Mouse (Mus musculus) layer of hippocampus, adult 2 months (tissue): Measurements from ENCODE around the gene Elavl2. TPM values are rescaled to one million over a fixed set of nuclear protein-coding genes. Genes with fewer than 3 reads are reported as not detected.

Source experiments
- DNase-seq, 2 experiments: peaks; one replicate each; pipeline ENCODE4 v3.0.0; 2022; ENCODE audit warnings: low spot score in 2 of 2
- H3K27ac ChIP-seq: fragments of 200-600 bp; 2 replicates; pipeline ENCODE4 v1.8.1; 2022
- H3K4me3 ChIP-seq: fragments of 200-600 bp; 2 replicates; pipeline ENCODE4 v1.8.1; 2022; ENCODE audit warnings: mild to moderate bottlenecking
- CTCF ChIP-seq: fragments of 200-600 bp; conservative IDR thresholded peaks from 2 replicates; pipeline ENCODE4 v1.8.1; 2022; ENCODE audit warnings: antibody characterized with exemption, mild to moderate bottlenecking, moderate library complexity
- microRNA-seq, 2 experiments: library from miRNA; unstranded; fragments of <30 nt; microRNA quantifications; one replicate each; pipeline ENCODE4 v1.2.0; 2021
- total RNA-seq, 2 experiments: library from RNA; stranded (reverse); gene quantifications; 2 replicates each; pipeline ENCODE4 v1.2.3; 2021

Gene Elavl2
- total RNA-seq, 2 experiments from 2014 or later, result 89.2 to 108 TPM

GRCm38 (mm10) chr4:91233599-91233998, 167.0 kb downstream of the Elavl2 start:
- no peak for DNase-seq
- Histone ChIP-seq H3K27ac (no peak overlapping the region), H3K4me3 (no peak overlapping the region)
- TF ChIP-seq CTCF, result no peak

GRCm38 (mm10) chr4:91230439-91230863, 170.1 kb downstream of the Elavl2 start:
- Histone ChIP-seq H3K4me3 (no peak overlapping the region), H3K27ac (no peak overlapping the region)
- DNase-seq, result no peak
- TF ChIP-seq CTCF, result no peak

GRCm38 (mm10) chr4:91228341-91228740, 172.2 kb downstream of the Elavl2 start:
- Histone ChIP-seq H3K27ac (no peak overlapping the region), H3K4me3 (no peak overlapping the region)
- TF ChIP-seq CTCF, result no peak
- DNase-seq, result no peak

- TF ChIP-seq CTCF, result no peak
- no peak for DNase-seq
- no peak overlapping the region for H3K4me3 ChIP-seq
- H3K27ac ChIP-seq, result no peak overlapping the region
These were observed 176.8 kb downstream of the Elavl2 start for GRCm38 (mm10) chr4:91223811-91224210.

GRCm38 (mm10) chr4:91219322-91219721, 181.3 kb downstream of the Elavl2 start:
- Histone ChIP-seq H3K27ac (no peak overlapping the region), H3K4me3 (no peak overlapping the region)
- DNase-seq, result no peak
- TF ChIP-seq CTCF, result no peak

- H3K27ac ChIP-seq, result no peak overlapping the region
- no peak for DNase-seq
- TF ChIP-seq CTCF, result no peak
- no peak overlapping the region for H3K4me3 ChIP-seq
These were observed 186.7 kb downstream of the Elavl2 start for GRCm38 (mm10) chr4:91213917-91214316.

- DNase-seq, result no peak
- no peak for TF ChIP-seq CTCF
These were observed 191.9 kb downstream of the Elavl2 start for GRCm38 (mm10) chr4:91208415-91209292.

More at GRCm38 (mm10) chr4:91208415-91209292, 191.9 kb downstream of the Elavl2 start:
- no peak overlapping the region for H3K27ac ChIP-seq
- no peak overlapping the region for H3K4me3 ChIP-seq

Small RNA genes lying within 50 kb of the gene (microRNA-seq; reads per million reads assigned to microRNA genes)
- gene Mir6402, result 0 reads per million in 2 experiments
